ENCODE assay signal across 8 mouse cellular contexts in the genomic region with DNA sequence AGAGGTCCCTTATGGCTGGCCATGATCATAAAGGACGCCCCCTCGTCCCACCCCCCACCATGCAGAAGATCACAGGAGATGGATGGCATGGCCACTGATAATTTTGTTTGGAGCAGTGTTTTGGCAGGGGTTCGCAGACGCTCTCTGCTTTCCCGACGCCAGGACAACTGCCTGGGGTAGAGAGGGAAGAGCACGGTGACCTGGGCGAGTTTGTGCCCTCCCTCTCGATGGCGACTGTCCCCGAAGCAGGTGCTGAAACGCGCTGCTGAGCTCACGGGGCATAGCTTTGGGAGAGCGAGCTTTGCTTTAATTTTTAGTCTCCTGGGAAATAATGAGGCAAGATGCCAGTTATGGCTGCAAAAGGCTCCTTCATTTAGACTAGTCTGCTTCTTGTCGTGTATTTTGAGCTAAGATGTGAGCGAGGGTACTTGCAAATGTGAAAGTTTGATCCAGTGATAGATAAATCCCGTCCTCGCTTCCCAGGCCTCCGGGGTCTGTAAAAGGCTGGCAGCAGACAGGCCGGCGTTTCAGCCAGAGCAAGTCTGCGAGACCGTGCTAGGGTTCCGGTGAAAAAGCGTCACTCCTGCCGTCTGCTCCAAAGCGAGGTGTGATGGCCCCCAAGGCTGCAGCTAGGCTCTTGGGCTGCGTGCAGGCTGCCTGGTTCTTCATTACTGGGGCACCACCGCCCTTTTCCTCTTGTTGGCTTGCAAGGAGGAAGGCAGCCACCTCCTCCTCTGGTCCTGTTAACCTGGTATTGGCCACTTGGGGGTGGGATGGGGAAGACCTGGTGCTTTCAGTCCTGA. TPM values are rescaled to one million over a fixed set of nuclear protein-coding genes. Genes with fewer than 3 reads are reported as not detected.
DNase-seq lines count a peak whose midpoint lies in the region; ATAC-seq and TF ChIP-seq lines count a peak whose summit lies in the region.

No protein-coding gene starts in this region.

- peak; percentile 29; the same call in 1 of the 2 replicates for TF ChIP-seq CTCF in forebrain, postnatal 0 days (IDR thresholded peaks at IDR 0.05; ENCODE audit: low read depth)
- no peak for TF ChIP-seq CTCF in kidney, postnatal 0 days (IDR thresholded peaks at IDR 0.05; ENCODE audit: low read depth)

- H3K4me1 ChIP-seq in forebrain, postnatal 0 days (ENCODE audit: insufficient read depth) = peaks cover 3% of the 10 kb centered on the region; the same call in 1 of the 2 replicates
- H3K4me1 ChIP-seq in kidney, postnatal 0 days (replicated peaks; ENCODE audit: insufficient read depth, low read length) = peaks cover 9% of the 10 kb centered on the region; the same call in 1 of the 2 replicates
- H3K4me1 ChIP-seq in midbrain, embryonic 15.5 days = peaks cover 26% of the 10 kb centered on the region

- ATAC-seq in forebrain, postnatal 0 days = peak; percentile 11
- peak; percentile 57 for ATAC-seq in kidney, postnatal 0 days (replicated peaks; ENCODE audit: low FRiP score, low read depth)
- ATAC-seq in midbrain, embryonic 15.5 days (replicated peaks) = peak; percentile 25
- no peak for ATAC-seq in frontal cortex, adult (ENCODE audit: low TSS enrichment)

- 2% methylated on average over 30 of the region's 30 CpGs for WGBS in forebrain, postnatal 0 days
- 2% methylated on average over 30 of the region's 30 CpGs for WGBS in kidney, postnatal 0 days
- WGBS in midbrain, embryonic 15.5 days = under 1% methylated on average over 30 of the region's 30 CpGs

- peak overlapping the region; percentile 46 for H3K27ac ChIP-seq in forebrain, postnatal 0 days (ENCODE audit: low read depth, low read length)
- H3K27ac ChIP-seq in kidney, postnatal 0 days = no peak overlapping the region
- peak overlapping the region; percentile 40; the same call in 1 of the 2 replicates for H3K27ac ChIP-seq in midbrain, embryonic 15.5 days

- H3K9ac ChIP-seq in forebrain, postnatal 0 days = peak overlapping the region; percentile 63
- no peak overlapping the region for H3K9ac ChIP-seq in kidney, postnatal 0 days (ENCODE audit: low read depth, low read length)
- peak overlapping the region; percentile 68 for H3K9ac ChIP-seq in midbrain, embryonic 15.5 days

- H3K9me3 ChIP-seq in forebrain, postnatal 0 days (ENCODE audit: low read length) = no peaks in the 10 kb centered on the region
- no peaks in the 10 kb centered on the region for H3K9me3 ChIP-seq in kidney, postnatal 0 days (replicated peaks; ENCODE audit: low read length)
- H3K9me3 ChIP-seq in midbrain, embryonic 15.5 days = no peaks in the 10 kb centered on the region

- H3K4me3 ChIP-seq in forebrain, postnatal 0 days (ENCODE audit: low read depth, low read length) = peak overlapping the region; percentile 65
- H3K4me3 ChIP-seq in kidney, postnatal 0 days (replicated peaks; ENCODE audit: low read depth, low read length) = peak overlapping the region; percentile 54
- peak overlapping the region; percentile 78 for H3K4me3 ChIP-seq in midbrain, embryonic 15.5 days

- peak overlapping the region; percentile 78 for H3K4me2 ChIP-seq in forebrain, postnatal 0 days (ENCODE audit: low read depth)
- peak overlapping the region; percentile 97 for H3K4me2 ChIP-seq in kidney, postnatal 0 days (ENCODE audit: low read length)
- H3K4me2 ChIP-seq in midbrain, embryonic 15.5 days = peak overlapping the region; percentile 88

- no peaks in the 10 kb centered on the region for H3K36me3 ChIP-seq in forebrain, postnatal 0 days (ENCODE audit: insufficient read depth)
- H3K36me3 ChIP-seq in kidney, postnatal 0 days (ENCODE audit: insufficient read depth, low read length) = no peaks in the 10 kb centered on the region
- no peaks in the 10 kb centered on the region for H3K36me3 ChIP-seq in midbrain, embryonic 15.5 days (replicated peaks)

- no peaks in the 10 kb centered on the region for H3K27me3 ChIP-seq in forebrain, postnatal 0 days (ENCODE audit: insufficient read depth, low read length)
- H3K27me3 ChIP-seq in kidney, postnatal 0 days (ENCODE audit: insufficient read depth, low read length) = peaks cover 21% of the 10 kb centered on the region
- 0 out of 2 replicates have a peak, but pooled peaks cover 5% of the 10 kb centered on the region for H3K27me3 ChIP-seq in midbrain, embryonic 15.5 days (replicated peaks)

- DNase-seq in adrenal gland, adult (ENCODE audit: inconsistent age in 2 of 2, low spot score in 1 of 2) = peak; percentile 15 to 70
- no peak for DNase-seq in adrenal gland, postnatal 4 days (ENCODE audit: low spot score in 2 of 2)
- peak; percentile 24 for DNase-seq in right cerebral cortex, postnatal 4 days
- DNase-seq in right cerebral cortex, postnatal 36 days (ENCODE audit: low spot score in 2 of 2) = no peak
- peak; percentile 41 for DNase-seq in forebrain, postnatal 0 days
- peak; percentile 67 for DNase-seq in kidney, postnatal 0 days (ENCODE audit: low spot score)

RNA-seq across cellular contexts. Expression of a gene that starts 1.3 kb away (rescaled TPM):
- 10 to 100 TPM; 22.6 to 23.1 TPM for total RNA-seq in adrenal gland, postnatal 4 days (2021)
- 88.4 and 114 TPM in 2 replicates for total RNA-seq in forebrain, postnatal 0 days (2014; rRNA removed)
- 71.2 and 91.4 TPM in 2 replicates for polyA plus RNA-seq in forebrain, postnatal 0 days (2015; fragmentation: Nextera tagmentation; extraction: Ambion mirVana)
- polyA plus RNA-seq in kidney, postnatal 0 days (2015; fragmentation: Nextera tagmentation; extraction: Ambion mirVana) = 0.64 and 0.75 TPM in 2 replicates
- 62.3 and 65.1 TPM in 2 replicates for polyA plus RNA-seq in midbrain, embryonic 15.5 days (2015; fragmentation: Nextera tagmentation; extraction: Ambion mirVana)

Comparison
In these comparisons a context has a peak if more than half of its experiments do, and no peak if none do; other contexts are left out.
1. DNase-seq: peak in adrenal gland, adult (2 of 2), right cerebral cortex, postnatal 4 days (single experiment), forebrain, postnatal 0 days (single experiment) and kidney, postnatal 0 days (single experiment); none in adrenal gland, postnatal 4 days (0 of 2) and right cerebral cortex, postnatal 36 days (0 of 2).
2. RNA of a gene that starts 1.3 kb away (polyA plus RNA-seq): 71.2 to 91.4 TPM in forebrain, postnatal 0 days and 62.3 to 65.1 TPM in midbrain, embryonic 15.5 days; 0.64 to 0.75 TPM in kidney, postnatal 0 days; every median in the first group is over 10 times any median in the second.
3. Peak in every context shown above with its lines, with median percentiles within 50 percentile points of each other: H3K4me2 ChIP-seq and H3K4me3 ChIP-seq.